Mouse (Mus musculus) hindbrain, embryonic 14.5 days (tissue): Measurements from ENCODE around the gene Mrm1. TPM values are rescaled to one million over a fixed set of nuclear protein-coding genes. Genes with fewer than 3 reads are reported as not detected.

Experiments
- ATAC-seq: fragments of 200-750 bp; cut with Nextera tagmentation; 2 replicates; pipeline ENCODE4 v1.8.0; 2017; ENCODE audit warnings: moderate number of reproducible peaks, mild to moderate bottlenecking, moderate TSS enrichment, moderate library complexity; ENCODE audit not compliant: low FRiP score
- DNase-seq: peaks from one replicate; pipeline ENCODE4 v3.0.0-alpha.2; 2015; ENCODE audit warnings: low spot score
- H3K27ac ChIP-seq: fragments of 300-500 bp; sonication (generic); 2 replicates; pipeline ENCODE4 v1.5.1; 2014; ENCODE audit warnings: mild to moderate bottlenecking, moderate library complexity
- H3K27me3 ChIP-seq: fragments of 300-500 bp; sonication (generic); 2 replicates; pipeline ENCODE4 v1.6.1; 2014; ENCODE audit warnings: mild to moderate bottlenecking, low read length, mixed read lengths; ENCODE audit not compliant: control insufficient read depth, insufficient read depth
- H3K36me3 ChIP-seq: fragments of 300-500 bp; sonication (generic); replicated peaks from 2 replicates; pipeline ENCODE4 v1.6.1; 2014; ENCODE audit not compliant: control insufficient read depth, insufficient read depth
- H3K4me1 ChIP-seq: fragments of 300-500 bp; sonication (generic); replicated peaks from 2 replicates; pipeline ENCODE4 v1.6.1; 2014; ENCODE audit warnings: antibody characterized with exemption, low read length, mixed read lengths; ENCODE audit not compliant: control insufficient read depth, insufficient read depth
- H3K4me2 ChIP-seq: fragments of 300-500 bp; sonication (generic); replicated peaks from 2 replicates; pipeline ENCODE4 v1.6.1; 2014; ENCODE audit warnings: mild to moderate bottlenecking, moderate library complexity
- H3K4me3 ChIP-seq: fragments of 300-500 bp; sonication (generic); replicated peaks from 2 replicates; pipeline ENCODE4 v1.5.1; 2014; ENCODE audit warnings: mild to moderate bottlenecking, low read length
- H3K9ac ChIP-seq: fragments of 300-500 bp; sonication (generic); 2 replicates; pipeline ENCODE4 v1.6.1; 2014
- H3K9me3 ChIP-seq: fragments of 300-500 bp; sonication (generic); 2 replicates; pipeline ENCODE4 v1.6.1; 2016; ENCODE audit warnings: low read length; ENCODE audit not compliant: control insufficient read depth
- WGBS: fragments of 180-500 bp; shearing (Covaris S2); extraction: QIAGEN DNeasy Blood & Tissue Kit; methylation state at CpG from one replicate; pipeline ENCODE4 v1.1.7; 2014; 5-methylcytosine and 5-hydroxymethylcytosine counted together
- polyA plus RNA-seq: library from polyadenylated mRNA; unstranded; fragments of >200 nt; fragmentation: Nextera tagmentation; extraction: Ambion mirVana; gene quantifications from 2 replicates; pipeline ENCODE4 v1.2.1, GENCODE M21; 2014

Mrm1 gene
- polyA plus RNA-seq, 1 experiment from 2014 or later = 12.2 TPM

GRCm38 (mm10) chr11:84828516-84829399 lies 9.4 kb upstream of the Mrm1 start, which contains the start of gene Dhrs11:
TSS of gene Dhrs11 (minus strand) at chr11:84828994.
- Histone ChIP-seq H3K9ac (peak within 1 kb of the TSS; percentile 63), H3K9me3 (no peaks in the 10 kb centered on the region), H3K4me1 (no peaks in the 10 kb centered on the region), H3K4me2 (peak within 1 kb of the TSS; percentile 93), H3K36me3 (peaks cover 22% of the 10 kb centered on the region), H3K27ac (peak within 1 kb of the TSS; percentile 78), H3K4me3 (peak within 1 kb of the TSS; percentile 63), H3K27me3 (no peaks in the 10 kb centered on the region)
- ATAC-seq (peak; percentile 94), DNase-seq (peak; percentile 77)
- under 1% methylated on average over 62 of the region's 62 CpGs for WGBS

DNA sequence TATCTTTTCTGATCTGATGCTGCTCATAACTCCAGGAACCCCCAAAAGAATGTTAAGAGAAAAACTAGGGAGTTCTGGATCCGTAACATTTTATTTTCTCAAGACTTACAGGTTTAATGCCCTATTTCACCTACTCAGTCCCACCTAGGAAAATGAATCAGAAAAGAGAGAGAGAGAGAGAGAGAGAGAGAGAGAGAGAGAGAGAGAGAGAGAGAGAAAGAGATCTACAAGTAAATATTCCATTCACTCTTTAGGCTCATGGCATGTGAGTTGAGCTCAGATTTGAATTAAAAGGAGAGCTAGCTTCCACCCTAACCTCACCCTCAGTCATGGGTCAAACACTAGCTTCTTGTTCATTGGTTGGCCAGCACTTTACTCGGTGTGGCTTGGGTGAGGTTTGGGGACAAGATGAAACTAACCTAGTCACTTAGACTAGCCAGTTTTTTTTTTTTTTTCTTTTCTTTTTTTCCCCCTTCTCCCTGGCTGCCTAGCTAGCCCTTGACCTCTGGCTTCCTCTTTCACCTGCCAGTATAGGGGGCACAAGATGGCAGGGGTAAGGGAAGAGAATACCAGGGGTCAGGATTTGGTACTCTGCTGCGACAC lies 8.7 kb upstream of the Mrm1 start:
- DNase-seq = no peak
- Histone ChIP-seq H3K9ac (peak overlapping the region; percentile 63), H3K4me1 (no peaks in the 10 kb centered on the region), H3K4me3 (peak overlapping the region; percentile 63), H3K27ac (no peak overlapping the region), H3K27me3 (no peaks in the 10 kb centered on the region), H3K36me3 (peaks cover 16% of the 10 kb centered on the region), H3K4me2 (peak overlapping the region; percentile 93), H3K9me3 (no peaks in the 10 kb centered on the region)
- ATAC-seq = no peak
- WGBS = 50% methylated on average over 3 of the region's 3 CpGs

DNA sequence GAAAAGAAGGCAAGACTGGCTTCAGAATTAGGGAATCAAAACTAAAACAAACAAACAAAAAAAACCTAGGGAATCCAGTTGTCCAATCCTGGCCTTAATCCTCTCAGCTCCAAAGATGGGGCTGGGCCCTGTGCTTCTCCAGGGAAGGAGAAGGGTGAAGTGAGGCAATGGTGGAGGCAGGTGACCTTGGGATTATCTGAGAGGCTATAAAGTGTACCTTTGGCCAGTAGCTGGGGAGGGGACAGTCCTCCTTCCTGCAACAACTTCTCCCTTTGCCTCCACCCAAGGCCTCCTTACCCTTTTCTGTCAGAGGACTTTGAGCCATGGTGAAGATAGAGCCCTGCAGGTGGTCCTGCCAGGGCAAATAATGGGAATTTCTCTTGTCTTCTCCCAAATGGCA lies 8.2 kb upstream of the Mrm1 start:
- Histone ChIP-seq H3K9me3 (no peaks in the 10 kb centered on the region), H3K36me3 (peaks cover 11% of the 10 kb centered on the region), H3K9ac (no peak overlapping the region), H3K4me3 (no peak overlapping the region), H3K4me2 (no peak overlapping the region), H3K27ac (no peak overlapping the region), H3K4me1 (no peaks in the 10 kb centered on the region), H3K27me3 (no peaks in the 10 kb centered on the region)
- ATAC-seq (no peak), DNase-seq (no peak)

- no peak for DNase-seq
- no peak for ATAC-seq
- 64% methylated on average over 3 of the region's 3 CpGs for WGBS
- Histone ChIP-seq H3K27me3 (no peaks in the 10 kb centered on the region), H3K9ac (no peak overlapping the region), H3K36me3 (0 out of 2 replicates have a peak, but pooled peaks cover 3% of the 10 kb centered on the region), H3K4me2 (no peak overlapping the region), H3K4me3 (no peak overlapping the region), H3K9me3 (no peaks in the 10 kb centered on the region), H3K27ac (no peak overlapping the region), H3K4me1 (no peaks in the 10 kb centered on the region)
Observed at GRCm38 (mm10) chr11:84826185-84826584, 6.9 kb upstream of the Mrm1 start.

DNA sequence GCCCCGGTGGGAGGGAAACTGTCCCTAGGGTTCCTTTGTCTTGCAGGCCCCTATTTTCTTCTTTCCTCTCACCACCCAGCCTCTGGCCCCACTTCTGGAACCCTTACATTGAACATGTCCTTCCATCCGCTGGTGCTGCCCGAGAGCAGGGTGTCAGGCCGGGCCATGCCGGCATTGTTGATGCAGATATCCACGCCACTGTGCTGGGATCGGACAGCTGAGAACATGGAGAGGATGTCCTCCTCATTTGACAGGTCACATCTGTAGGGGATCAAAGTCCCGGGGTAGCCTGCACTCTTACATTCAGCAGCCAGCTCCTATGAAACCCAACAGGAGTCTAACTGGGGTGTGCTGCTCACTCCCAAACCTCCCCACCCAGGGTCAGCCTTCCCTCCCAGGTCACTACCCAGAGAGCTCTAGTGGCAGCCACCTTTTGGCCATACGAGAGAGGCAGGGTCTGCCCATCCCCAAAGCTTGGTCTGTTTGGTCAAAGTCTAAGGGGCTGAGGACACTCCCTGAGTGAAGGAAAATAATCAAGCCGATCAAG lies 6.0 kb upstream of the Mrm1 start:
- no peak overlapping the region for H3K4me3 ChIP-seq
- no peak for ATAC-seq
- no peaks in the 10 kb centered on the region for H3K9me3 ChIP-seq
- no peak overlapping the region for H3K4me2 ChIP-seq
- no peaks in the 10 kb centered on the region for H3K36me3 ChIP-seq
- no peak for DNase-seq
- H3K27ac ChIP-seq = no peak overlapping the region
- no peak overlapping the region for H3K9ac ChIP-seq
- H3K4me1 ChIP-seq = no peaks in the 10 kb centered on the region
- 90% methylated on average over 10 of the region's 10 CpGs for WGBS
- H3K27me3 ChIP-seq = no peaks in the 10 kb centered on the region

GRCm38 (mm10) chr11:84823484-84823897 lies 4.2 kb upstream of the Mrm1 start:
- no peak for DNase-seq
- WGBS = 77% methylated on average over 10 of the region's 10 CpGs

GRCm38 (mm10) chr11:84822487-84822886 lies 3.2 kb upstream of the Mrm1 start:
- 79% methylated on average over 5 of the region's 5 CpGs for WGBS
- H3K4me3 ChIP-seq = no peak overlapping the region
- ATAC-seq = no peak
- H3K9ac ChIP-seq = no peak overlapping the region
- no peaks in the 10 kb centered on the region for H3K9me3 ChIP-seq
- H3K4me2 ChIP-seq = no peak overlapping the region
- H3K27me3 ChIP-seq = no peaks in the 10 kb centered on the region
- DNase-seq = no peak
- no peaks in the 10 kb centered on the region for H3K36me3 ChIP-seq
- H3K27ac ChIP-seq = no peak overlapping the region
- H3K4me1 ChIP-seq = peaks cover 6% of the 10 kb centered on the region; the same call in 1 of the 2 replicates

More at GRCm38 (mm10) chr11:84823484-84823897, 4.2 kb upstream of the Mrm1 start:
- H3K27ac ChIP-seq = no peak overlapping the region
- H3K36me3 ChIP-seq = no peaks in the 10 kb centered on the region
- H3K4me2 ChIP-seq = no peak overlapping the region
- no peak for ATAC-seq
- peaks cover 2% of the 10 kb centered on the region; the same call in 1 of the 2 replicates for H3K4me1 ChIP-seq
- H3K4me3 ChIP-seq = no peak overlapping the region
- no peaks in the 10 kb centered on the region for H3K9me3 ChIP-seq
- H3K9ac ChIP-seq = no peak overlapping the region
- H3K27me3 ChIP-seq = no peaks in the 10 kb centered on the region

- no peaks in the 10 kb centered on the region for H3K9me3 ChIP-seq
- H3K4me2 ChIP-seq = no peak overlapping the region
- 87% methylated on average over 9 of the region's 9 CpGs for WGBS
Observed at GRCm38 (mm10) chr11:84821131-84821770, 1.9 kb upstream of the Mrm1 start.

More at GRCm38 (mm10) chr11:84821131-84821770, 1.9 kb upstream of the Mrm1 start:
- ATAC-seq (no peak), DNase-seq (no peak)
- H3K4me1 ChIP-seq = peaks cover 6% of the 10 kb centered on the region; the same call in 1 of the 2 replicates
- H3K9ac ChIP-seq = no peak overlapping the region
- H3K36me3 ChIP-seq = no peaks in the 10 kb centered on the region
- no peak overlapping the region for H3K27ac ChIP-seq
- H3K27me3 ChIP-seq = no peaks in the 10 kb centered on the region
- no peak overlapping the region for H3K4me3 ChIP-seq
